17 mouse cellular contexts compared by ENCODE assay signal in genomic region chr2:77157546-77157945, GRCm38 (mm10). TPM values are rescaled to one million over a fixed set of nuclear protein-coding genes. Genes with fewer than 3 reads are reported as not detected.
"Had no signal": no experiment of that assay in that cellular context is flagged by ENCODE, and none has a peak within 500 bp of the region (broad histone marks: within the 10 kb centered on the region; RNA-seq: fewer than 3 reads in every experiment).

No protein-coding gene starts in this region.

- H3K9me3 ChIP-seq: neural tube, embryonic 13.5 days; neural tube, embryonic 15.5 days; stomach, embryonic 15.5 days had no signal

- H3K27ac ChIP-seq: neural tube, embryonic 13.5 days; neural tube, embryonic 15.5 days; stomach, embryonic 15.5 days; stomach, postnatal 0 days had no signal

- H3K9ac ChIP-seq: neural tube, embryonic 13.5 days; neural tube, embryonic 15.5 days; stomach, embryonic 15.5 days had no signal

- H3K4me3 ChIP-seq: neural tube, embryonic 13.5 days; neural tube, embryonic 15.5 days; stomach, embryonic 15.5 days had no signal

- H3K36me3 ChIP-seq: neural tube, embryonic 13.5 days; neural tube, embryonic 15.5 days; stomach, embryonic 15.5 days had no signal

- H3K27me3 ChIP-seq: neural tube, embryonic 13.5 days; neural tube, embryonic 15.5 days; stomach, embryonic 15.5 days had no signal

- H3K4me1 ChIP-seq: neural tube, embryonic 13.5 days; neural tube, embryonic 15.5 days; stomach, embryonic 15.5 days had no signal

- H3K4me2 ChIP-seq: neural tube, embryonic 13.5 days; neural tube, embryonic 15.5 days; stomach, embryonic 15.5 days had no signal

- DNase-seq: retina, postnatal 1 day; right cerebral cortex, adult 18-20 months; right cerebral cortex, postnatal 14 days; right cerebral cortex, postnatal 25 days; right cerebral cortex, postnatal 4 days; spleen, adult 18-20 months; thymus, adult 18-20 months; thymus, adult 2 months; thymus, postnatal 14 days; thymus, postnatal 25 days; thymus, postnatal 36 days; thymus, postnatal 4 days had no signal

RNA-seq across cellular contexts. Expression of gene Ccdc141, which starts 12.9 kb away (rescaled TPM):
- total RNA-seq: neutrophil, adult 5-6 weeks had no signal
